Mouse (Mus musculus) kidney, adult 8-10 months (tissue): ENCODE results near the gene Ube2d1.
A peak's percentile ranks its signal among the peaks of the same experiment; 100 is the strongest.

ENCODE experiments used
- DNase-seq, 2 experiments: peaks; one replicate each; pipeline ENCODE4 v3.0.0; 2022

The Ube2d1 gene

DNA sequence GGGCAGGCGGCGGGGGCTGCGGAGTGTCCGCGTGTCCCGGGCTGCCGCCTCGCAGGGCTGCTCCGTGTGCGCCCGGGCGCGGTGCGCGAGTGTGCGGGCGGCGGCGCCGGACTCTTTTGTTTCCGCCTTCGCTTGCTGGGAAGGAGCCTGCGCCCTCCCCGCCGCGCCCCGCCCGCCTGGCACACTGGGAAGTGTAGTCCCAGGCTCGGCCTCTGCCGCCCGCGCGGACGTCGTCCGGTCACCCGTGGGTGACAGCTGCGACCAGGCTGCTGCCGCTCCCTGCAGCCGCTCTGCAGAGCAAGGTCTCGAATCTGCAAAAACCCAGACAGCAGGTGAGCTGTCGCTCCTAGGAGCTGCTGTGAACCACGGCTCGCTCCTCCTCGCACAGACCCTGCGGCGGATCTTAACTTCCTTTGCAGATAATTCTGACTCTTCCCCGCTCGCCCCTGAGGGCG, at the start of gene Ube2d1:
Gene Ube2d1 (minus strand): TSS at position 137 of the 455 bp plus-strand sequence.
- peak; percentile 76 to 86 for DNase-seq

DNA sequence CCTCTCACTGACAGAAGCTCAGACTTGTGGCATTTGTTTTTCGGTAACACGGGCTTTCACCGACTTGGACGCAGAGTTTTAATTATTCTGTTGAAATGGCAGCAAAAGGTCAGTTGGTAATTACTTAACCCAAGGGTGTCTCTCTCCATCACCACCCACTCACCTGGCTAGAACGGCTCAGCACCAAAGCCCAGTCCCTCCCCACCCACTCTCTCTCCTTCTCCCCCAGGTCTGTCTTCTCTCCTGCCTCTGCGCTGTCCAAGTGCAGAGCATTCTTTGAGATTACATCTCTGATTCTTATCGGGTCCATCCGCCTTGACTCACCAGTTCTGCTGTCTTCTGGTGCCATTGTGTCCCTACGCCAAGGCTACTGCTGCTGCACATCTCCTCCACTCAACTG, 47.8 kb upstream of the Ube2d1 start:
- DNase-seq = no peak

DNA sequence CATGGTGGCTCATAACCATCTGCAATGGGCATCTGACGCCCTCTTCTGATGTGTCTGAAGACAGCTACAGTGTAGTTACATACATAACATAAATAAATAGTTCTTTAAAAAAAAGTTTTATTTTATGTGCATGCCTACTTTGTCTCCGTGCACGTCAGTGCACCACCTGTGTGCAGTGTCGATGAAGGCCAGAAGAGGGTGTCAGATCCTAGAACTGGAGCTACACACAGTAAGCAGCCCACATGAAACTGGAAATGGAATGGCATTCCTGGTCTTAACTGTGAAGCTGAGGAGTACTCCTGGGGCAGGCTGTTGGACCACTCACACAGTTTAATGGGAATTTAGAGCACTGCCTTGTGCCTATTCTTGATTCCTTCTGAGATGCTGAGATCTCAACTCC, 47.3 kb upstream of the Ube2d1 start:
- no peak for DNase-seq

DNA sequence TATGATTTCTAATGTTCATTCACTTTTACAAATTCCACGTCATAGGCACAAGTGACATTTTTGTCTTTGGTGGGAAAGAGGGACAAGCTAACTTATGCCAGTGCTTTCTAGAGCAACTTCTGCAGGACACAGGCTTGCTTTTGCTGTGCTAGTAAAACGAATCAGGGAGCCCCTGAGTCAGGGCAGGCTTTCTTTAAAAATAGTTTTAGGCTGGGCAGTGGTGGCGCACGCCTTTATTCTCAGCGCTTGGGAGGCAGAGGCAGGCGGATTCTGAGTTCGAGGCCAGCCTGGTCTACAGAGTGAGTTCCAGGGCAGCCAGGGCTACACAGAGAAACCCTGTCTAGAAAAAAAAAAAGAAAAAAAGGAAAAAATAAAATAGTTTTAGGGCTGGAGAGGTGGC, 46.8 kb upstream of the Ube2d1 start:
- DNase-seq = no peak

DNA sequence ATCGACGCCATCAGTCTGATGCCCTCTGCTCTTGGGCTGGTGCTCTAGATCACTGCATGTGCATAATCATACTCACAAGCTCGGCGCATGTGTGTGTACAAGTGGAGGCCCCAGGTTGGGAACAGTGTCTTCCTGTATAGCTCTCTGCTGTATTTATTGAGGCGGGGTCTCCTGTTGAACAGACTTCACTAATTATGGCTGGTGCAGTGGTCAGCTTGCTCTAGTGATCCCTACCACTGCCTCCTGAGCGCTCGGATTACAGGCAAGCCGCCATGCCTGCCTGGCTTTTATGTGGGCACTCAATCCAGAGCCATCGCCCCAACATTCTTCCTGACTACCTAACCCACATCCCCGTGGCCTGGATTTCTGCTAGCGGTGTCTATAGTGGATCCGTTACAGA, 45.0 kb upstream of the Ube2d1 start:
- DNase-seq = no peak

DNA sequence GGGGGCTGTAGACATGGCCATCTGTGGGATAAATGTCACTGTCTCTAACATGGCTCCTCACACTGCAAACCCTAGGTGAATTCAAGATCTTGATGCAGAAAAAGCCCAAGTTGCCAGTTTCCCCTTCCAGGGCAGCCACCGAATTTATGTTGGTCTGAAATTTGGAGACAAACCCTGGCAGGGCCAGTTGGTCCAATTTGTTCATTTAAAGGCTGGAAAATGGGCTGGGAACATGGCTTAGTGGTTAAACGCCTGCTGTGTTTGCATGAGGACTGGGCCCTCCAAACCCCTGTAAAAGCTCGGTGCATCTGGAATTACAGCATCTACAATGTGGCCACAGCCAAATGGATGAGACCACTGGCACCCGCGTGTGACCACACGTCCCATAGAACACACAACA, 44.2 kb upstream of the Ube2d1 start:
- DNase-seq = no peak

DNA sequence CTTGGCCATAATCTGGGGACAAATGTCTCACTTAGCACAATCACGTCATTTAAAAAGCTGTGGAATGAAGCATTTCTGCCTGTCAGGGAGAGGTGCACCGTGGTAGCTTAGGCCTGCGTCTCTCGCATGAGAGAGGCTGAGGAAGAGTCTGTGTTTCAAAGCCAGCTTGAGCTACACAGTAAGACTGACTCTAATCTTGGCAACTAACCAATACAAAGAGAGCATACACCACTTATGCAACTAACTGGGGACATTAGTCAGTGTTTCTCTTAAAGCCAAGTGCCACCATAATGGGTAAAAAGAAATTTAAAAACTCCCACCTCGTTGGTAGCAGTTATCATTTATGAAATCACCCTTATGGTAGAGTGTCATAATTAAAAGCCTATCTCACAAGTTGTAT, 43.8 kb upstream of the Ube2d1 start:
- no peak for DNase-seq

DNA sequence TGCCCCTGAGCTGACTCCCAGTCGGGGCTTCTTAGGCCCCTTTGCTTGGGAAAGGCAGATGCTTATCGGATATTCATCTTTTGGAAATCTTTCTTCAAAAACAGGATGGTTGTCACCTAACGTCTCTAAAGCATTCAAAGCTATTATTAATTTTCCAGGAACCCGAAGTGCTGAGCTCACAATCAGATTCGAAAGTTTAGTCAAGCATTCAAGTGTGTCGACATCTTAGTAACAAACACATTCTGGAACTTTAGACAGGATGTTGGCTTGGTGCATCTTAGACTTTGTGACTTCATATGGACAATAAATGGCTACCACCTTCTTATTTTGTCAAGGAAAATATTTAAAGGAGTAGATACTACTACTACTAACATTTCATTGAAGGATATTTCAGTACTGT, 43.3 kb upstream of the Ube2d1 start:
- DNase-seq = no peak

DNA sequence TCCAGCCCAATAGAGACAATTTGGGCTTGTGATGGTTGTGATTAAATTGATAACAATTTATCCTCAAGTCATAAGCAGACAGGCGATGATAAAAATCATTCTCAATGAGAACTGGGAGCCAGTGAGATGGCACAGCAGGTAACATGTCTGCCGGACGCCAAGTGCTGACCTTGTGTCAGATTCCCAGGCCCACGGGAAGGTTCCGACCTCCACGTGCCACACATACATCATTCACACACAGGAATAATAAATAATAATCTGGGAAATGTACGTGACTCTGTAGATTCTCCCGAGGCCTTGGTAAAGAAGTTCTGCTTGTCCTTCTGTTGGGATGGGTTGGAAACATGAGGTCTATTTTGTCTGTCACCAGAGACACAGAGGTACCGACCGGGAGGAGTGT, 42.3 kb upstream of the Ube2d1 start:
- no peak for DNase-seq

DNA sequence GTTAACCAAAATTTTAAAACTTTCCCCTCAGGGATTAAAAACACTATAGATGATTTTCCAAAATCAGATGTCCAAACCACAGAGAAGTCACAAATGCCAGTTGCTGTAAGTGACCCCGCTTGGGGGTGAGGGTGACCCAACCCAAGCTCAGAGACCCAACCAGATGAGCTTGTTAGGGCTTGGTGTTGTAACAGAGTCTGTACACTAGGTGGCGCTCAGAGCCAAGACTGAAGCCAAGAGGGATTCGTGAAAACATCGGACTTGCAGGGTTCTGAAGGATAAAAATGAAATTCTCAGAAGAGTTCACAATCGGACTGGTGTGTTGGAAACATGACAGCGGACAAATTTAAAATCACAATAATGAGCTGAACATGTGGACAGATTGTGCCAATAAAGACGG, 41.7 kb upstream of the Ube2d1 start:
- DNase-seq = peak in 1 of 2 experiments; percentile 82

DNA sequence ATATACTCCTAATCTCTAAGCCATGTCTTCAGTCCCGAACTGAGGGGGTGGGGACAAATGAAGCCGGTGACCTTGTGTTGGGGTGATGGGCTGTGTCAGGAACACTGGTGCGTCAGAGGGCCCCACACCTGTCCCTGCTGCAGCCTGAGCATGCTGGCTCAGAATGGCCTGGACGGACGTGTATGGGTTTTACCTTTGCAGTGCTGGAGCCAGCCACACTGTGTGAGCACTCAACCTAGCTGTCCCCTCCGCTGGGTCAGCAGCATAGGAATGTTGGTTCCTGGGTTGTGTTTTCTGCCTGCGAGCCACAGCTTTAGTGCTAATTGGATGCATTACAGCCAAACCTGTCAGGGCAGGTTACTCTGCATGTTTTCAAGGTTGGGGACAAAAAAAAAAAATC, 41.1 kb upstream of the Ube2d1 start:
- no peak for DNase-seq

DNA sequence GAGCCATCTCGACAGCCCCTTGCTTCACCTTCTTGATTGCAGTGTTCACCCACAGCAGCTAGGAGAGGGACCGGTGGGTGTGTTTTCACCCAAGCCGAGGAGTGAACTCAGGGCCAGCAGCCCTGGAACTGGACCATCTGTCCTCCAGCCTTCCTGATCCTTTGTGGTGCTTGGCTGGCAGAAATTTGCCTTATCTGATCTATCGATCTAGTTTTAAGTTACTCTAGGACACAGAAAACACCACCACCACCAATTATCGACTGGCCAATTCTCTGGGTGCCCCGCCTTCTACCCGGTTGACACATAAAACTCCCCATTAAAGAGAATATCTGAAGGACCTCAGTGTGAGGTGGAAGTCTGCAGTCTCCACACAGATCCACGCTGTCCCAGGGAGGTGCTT, 38.6 kb upstream of the Ube2d1 start:
- no peak for DNase-seq

DNA sequence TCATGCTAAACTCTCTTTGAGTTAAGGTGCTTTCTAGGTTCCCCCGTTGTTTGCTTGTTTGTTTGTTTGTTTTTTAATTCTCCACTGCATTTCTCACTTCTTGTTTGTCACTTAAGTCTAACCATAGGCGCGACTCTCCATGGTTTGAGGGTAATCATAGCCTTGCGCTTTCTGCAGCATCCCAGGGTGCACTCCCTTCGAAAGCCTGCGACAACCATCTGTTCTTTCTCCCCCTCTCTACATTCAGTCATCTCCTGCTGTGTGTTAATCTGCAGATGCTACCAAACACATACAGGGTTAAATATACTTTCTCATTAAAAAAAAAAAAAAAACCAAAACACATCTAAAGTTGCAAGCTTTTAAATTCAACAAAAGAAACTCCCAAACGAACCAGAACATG, 31.4 kb upstream of the Ube2d1 start:
- no peak for DNase-seq

DNA sequence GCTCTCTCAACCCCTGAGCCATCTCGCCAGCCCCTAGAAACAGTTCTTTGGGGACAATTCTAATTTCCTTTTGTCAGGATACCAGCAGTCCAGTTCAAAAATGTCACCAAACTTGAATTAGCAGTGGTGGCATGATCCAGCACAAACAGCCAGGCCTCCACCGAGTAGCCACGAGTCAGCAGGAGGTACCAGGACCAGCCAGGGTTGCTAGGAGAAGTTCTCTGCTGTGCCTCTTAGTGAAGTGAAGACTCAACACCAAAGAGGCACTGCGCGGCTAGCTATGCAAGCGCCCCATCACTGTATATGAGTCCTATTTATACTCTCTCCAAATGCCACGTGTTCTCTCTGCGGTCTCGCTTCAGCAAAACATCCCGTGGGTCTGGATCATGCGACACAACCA, 31.0 kb upstream of the Ube2d1 start:
- DNase-seq = no peak

DNA sequence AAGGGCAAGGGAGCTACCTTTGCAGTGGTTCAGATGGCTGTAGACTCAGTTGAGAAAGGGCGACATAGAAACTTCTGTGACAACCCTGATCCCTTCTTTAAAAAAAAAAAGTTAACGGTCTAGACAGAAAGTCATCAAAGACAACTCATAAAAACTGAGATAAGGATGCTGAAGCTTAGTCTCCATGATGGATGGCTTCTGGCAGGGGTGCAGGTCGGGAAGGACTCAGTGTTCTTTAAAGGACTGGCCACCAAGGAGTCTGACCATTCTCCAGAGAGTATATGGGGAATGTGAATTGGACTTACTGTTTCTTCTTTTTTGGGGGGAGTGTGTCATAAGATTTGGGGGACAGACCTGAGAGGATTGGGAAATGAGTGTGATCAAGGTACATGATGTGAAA, 29.5 kb upstream of the Ube2d1 start:
- no peak for DNase-seq

DNA sequence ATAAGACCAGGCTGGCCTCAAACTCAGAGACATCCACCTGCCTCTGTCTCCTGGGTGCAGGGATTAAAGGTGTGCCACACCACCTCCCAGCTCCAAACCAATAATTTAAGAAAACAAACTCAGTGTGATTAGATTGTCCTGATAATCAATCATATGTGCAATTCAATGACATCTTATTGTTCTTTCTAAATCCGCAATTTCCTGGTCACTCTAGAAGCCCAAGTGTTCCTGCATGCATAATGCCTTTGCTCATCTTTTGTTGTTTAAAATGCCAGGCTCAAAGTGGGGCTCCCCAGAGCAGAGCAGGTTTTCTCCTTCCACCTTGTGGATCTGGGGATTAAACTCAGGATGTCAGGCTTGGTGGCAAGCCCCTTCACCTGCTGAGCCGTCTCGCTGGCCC, 25.2 kb upstream of the Ube2d1 start:
- no peak for DNase-seq

DNA sequence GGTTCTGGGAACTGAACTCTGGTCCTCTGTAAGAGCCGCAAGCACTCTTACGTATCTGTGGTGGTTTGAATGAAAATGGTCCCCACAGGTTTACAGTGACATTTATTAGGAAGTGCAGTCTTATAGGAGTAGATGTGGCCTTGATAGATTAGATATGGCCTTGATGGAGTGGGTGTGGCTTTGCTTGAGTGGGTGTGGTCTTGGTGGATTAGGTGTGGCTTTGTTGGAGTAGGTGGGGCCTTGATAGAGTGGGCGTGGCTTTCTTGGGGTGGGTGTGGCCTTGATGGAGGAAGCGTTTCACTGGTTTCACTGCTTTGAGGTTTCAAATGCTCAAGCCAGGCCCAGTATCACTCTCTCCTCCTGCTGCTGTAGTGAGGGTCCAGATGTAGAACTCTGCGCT, 23.1 kb upstream of the Ube2d1 start:
- DNase-seq = no peak

DNA sequence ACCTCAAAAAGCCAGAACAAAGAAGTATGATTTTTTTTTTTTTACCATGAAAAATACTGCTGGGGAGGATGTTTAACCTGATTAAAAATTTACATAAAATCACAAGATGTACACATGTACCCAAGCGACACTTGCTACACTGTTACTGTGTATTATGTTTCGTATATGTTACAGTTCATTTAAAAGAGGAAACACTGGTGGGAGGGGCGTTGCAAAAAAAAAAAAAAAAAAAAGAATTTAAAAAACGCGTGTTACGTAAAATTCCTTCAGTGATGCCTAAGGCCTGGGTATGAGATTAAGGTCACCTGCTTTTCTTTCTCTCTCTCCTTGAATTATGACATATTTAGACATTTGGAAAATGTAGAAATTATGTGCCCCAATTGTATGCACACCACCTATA, 21.7 kb upstream of the Ube2d1 start:
- DNase-seq = no peak

DNA sequence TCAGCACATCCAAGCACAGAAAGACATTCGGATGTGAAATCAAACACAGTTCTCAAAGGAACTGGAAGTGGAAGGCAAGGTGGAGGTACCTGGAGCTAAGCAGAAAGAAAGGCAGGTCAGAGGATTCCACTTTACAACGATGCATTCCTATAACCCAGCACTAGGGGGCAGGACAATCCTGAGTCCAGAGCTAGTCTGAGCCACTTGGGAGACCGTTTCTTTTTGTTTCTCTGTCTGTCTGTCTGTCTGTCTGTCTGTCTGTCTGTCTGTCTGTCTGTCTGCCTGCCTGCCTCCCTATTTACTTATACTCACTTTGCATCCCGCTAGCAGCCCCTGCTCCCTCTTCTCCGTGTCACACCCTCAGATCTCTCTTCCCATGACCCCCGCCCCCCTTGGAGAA, 21.1 kb upstream of the Ube2d1 start:
- peak in 1 of 2 experiments; percentile 56 for DNase-seq

DNA sequence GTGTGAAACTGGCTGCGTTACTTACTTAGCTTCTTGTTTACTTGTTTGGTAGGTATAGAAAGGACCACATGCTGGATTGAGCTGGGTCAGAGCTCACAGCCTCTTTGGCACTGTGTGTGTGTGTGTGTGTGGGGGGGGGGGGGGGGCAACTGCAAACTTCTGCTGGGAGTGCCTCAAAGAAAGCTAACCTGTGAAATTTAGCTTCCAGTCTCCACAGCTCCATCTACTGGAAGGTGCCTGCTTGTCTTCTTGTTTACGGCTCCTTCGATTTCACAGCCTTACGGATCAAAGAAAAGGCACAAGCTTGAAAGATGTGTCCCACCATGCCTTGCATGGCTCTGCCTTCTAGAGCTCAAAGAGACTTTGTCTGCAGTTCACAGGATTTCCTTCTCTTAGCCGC, 17.4 kb upstream of the Ube2d1 start:
- DNase-seq = peak in 1 of 2 experiments; percentile 52

DNA sequence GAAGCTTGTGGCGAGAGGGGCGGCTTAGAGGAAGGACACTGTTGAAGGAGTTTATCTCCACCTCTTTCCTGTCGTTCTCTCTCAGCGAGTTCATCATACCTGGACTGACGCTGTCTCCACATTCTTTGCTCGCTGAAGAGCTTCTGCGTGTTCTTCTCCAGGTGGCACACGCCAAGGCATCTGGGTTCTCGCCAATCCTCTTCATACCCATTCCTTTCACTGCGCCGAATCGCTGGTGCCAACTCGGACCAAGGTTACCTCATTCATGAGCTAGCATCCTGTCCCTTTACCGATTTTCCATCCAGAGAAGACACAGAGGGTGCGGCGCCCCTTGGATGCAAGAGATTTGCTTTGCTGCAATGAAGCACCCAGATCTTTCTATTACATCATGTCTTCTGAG, 15.1 kb upstream of the Ube2d1 start:
- DNase-seq = no peak

DNA sequence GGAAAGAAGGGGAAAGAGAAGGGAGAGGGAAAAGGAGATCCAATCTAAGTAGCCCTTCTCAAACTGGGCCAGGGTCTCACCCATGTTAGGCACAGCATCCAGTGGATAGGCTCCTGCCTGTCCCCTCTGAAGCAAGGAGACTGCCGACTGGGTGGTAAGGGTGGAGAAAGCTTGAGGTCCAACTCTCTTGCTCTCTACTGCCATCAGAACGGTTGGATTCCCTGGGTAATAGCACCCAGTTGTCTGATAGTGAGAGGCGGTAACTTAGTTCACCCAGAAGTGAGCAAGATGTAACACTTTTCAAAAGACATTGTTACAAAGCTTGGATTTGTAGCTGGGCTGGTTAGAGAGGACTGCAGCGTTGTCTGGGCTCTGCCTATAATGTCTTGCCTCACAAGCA, 8.2 kb upstream of the Ube2d1 start:
- DNase-seq = no peak

DNA sequence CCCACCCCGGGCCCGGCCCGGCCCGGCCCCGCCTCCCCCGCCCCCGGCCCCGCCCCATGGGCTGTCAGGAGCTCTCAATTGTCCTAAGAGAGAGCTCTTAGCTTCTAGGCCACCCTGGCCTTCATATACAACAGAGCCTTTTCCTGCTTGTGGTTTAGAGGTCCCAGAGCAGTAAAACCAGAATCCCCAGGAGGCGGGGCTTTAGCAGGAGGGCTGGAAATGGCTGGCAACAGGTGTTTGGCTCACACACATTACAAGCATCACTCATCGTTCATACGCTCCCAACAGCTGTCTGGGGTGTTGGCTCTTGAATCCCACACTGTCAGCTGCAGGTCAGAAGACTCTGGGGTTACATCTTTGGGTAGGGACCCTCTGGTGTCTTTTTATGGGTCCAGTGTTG, 7.2 kb upstream of the Ube2d1 start:
- DNase-seq = no peak

DNA sequence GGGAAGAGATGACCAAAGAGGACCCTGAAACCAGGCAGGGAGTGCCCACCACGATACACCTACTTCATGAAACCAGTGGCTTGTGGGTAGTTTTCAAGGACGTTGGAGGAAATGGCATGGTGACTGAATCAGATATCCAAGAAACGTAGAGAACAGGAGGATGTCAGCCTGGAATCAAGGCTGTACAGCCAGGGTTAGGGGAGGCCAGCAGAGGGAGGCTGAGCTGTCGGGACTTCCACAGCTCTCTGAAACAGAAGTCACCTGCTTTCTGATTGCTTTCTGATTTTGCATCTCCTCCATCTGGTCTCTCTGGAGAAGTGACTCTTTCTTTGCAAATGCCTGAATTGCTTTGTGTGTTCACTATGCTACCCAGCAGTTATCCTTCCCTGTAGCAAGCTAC, 6.7 kb upstream of the Ube2d1 start:
- no peak for DNase-seq

DNA sequence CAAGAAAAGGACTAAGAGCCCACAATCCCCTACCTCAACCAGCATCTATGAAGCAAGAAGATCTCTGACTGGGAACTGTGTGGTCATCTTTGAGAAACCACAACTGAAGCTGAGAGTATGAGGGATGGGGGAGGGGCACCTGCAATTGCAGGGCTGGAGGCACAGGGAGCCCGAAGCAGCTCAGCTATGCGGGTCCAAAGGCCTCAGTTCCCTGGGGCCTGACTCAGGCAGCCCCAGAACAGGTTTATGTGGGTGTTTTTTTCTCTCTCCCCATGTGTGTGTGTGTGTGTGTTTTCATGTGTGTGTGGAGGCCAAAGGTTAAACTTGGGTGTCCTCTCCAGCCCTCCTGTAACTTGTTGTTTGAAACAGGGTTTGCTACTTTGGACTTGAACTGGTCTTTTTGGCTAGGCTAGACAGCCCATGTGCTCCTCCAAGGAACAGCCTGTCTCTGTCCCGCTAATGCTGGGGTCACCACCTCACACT, 6.2 kb upstream of the Ube2d1 start:
- DNase-seq = peak; percentile 48 to 53

DNA sequence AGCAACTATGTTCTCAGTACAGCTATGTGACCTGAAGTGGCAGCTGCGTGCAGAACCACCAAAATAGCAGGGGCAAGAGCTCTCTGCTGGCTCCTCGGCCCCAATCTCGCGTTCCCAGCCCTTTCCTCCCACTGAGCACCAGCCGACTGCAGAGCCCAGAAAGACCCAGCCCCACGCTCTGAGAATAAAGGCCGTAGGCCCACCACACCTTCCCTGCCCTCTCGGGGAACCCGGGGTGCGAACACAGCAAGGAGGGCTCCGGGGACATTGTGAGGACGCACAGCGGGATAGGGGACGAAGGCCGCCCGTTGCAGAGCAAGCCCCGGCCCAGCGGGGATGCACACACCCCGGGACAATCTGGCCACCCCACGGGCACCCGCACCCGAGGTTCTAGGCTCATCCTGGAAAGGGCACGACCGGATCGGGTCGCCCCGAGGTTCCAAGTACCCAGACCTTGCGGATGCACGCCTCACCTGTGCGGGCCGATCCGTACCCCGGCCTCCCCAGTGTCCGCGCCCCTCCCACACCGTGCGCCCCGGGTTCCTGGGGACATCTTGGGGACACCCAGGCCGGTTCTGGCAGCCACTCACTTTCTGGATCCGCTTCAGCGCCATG, 444 bp downstream of the Ube2d1 start:
- DNase-seq = no peak
